Mouse (Mus musculus): ENCODE data around the gene Prss53. TPM values are rescaled to one million over a fixed set of nuclear protein-coding genes. Genes with fewer than 3 reads are reported as not detected.

Prss53 gene
- polyA plus RNA-seq (2017; shearing (Covaris generic)), result under 1 TPM in 2 of 3 experiments, not detected in 1; 0.54 TPM

- no peak for ATAC-seq
These were observed at the start of gene Prss53 for GRCm38 (mm10) chr7:127890798-127891197. Prss53 (minus strand) TSS chr7:127890970.

GRCm38 (mm10) chr7:127936216-127936884 is 45.6 kb upstream of the Prss53 start:
- ATAC-seq, result no peak

GRCm38 (mm10) chr7:127935748-127936159 is 45.0 kb upstream of the Prss53 start:
- peak; percentile 29 for ATAC-seq

- peak; percentile 99 for ATAC-seq
These were observed 44.4 kb upstream of the Prss53 start for GRCm38 (mm10) chr7:127935028-127935722.

GRCm38 (mm10) chr7:127934075-127934474 is 43.3 kb upstream of the Prss53 start:
- no peak for ATAC-seq

GRCm38 (mm10) chr7:127932273-127933031 is 41.7 kb upstream of the Prss53 start:
- ATAC-seq, result no peak

GRCm38 (mm10) chr7:127931351-127932135 is 40.8 kb upstream of the Prss53 start:
- no peak for ATAC-seq

- no peak for ATAC-seq
These were observed 39.9 kb upstream of the Prss53 start for GRCm38 (mm10) chr7:127930636-127931035.

GRCm38 (mm10) chr7:127929923-127930322 is 39.2 kb upstream of the Prss53 start, which contains the start of gene Prss8:
Prss8 (minus strand) TSS chr7:127930104.
- ATAC-seq, result no peak

GRCm38 (mm10) chr7:127928596-127928995 is 37.8 kb upstream of the Prss53 start:
- ATAC-seq, result no peak

- ATAC-seq, result no peak
These were observed 37.0 kb upstream of the Prss53 start for GRCm38 (mm10) chr7:127927726-127928125.

GRCm38 (mm10) chr7:127926846-127927245 is 36.1 kb upstream of the Prss53 start:
- ATAC-seq, result no peak

GRCm38 (mm10) chr7:127926066-127926465 is 35.3 kb upstream of the Prss53 start:
- no peak for ATAC-seq

- no peak for ATAC-seq
These were observed 34.5 kb upstream of the Prss53 start for GRCm38 (mm10) chr7:127925252-127925651.

GRCm38 (mm10) chr7:127923714-127924113 is 32.9 kb upstream of the Prss53 start:
- no peak for ATAC-seq

GRCm38 (mm10) chr7:127922451-127923275 is 31.9 kb upstream of the Prss53 start:
- peak; percentile 84 for ATAC-seq

- ATAC-seq, result no peak
These were observed 30.7 kb upstream of the Prss53 start for GRCm38 (mm10) chr7:127921516-127921915.

GRCm38 (mm10) chr7:127919290-127919689 is 28.5 kb upstream of the Prss53 start:
- ATAC-seq, result no peak

- ATAC-seq, result no peak
These were observed 27.4 kb upstream of the Prss53 start for GRCm38 (mm10) chr7:127918203-127918602.

GRCm38 (mm10) chr7:127915293-127915692 is 24.5 kb upstream of the Prss53 start:
- no peak for ATAC-seq

- no peak for ATAC-seq
These were observed 22.2 kb upstream of the Prss53 start for GRCm38 (mm10) chr7:127912938-127913337.
